Mouse (Mus musculus): ENCODE measurements around the gene Mcf2l.

The Mcf2l gene

GRCm38 (mm10) chr8:12874194-12874791 is 687 bp downstream of the Mcf2l start:
- no peak for DNase-seq (ENCODE audit: low read depth, low spot score)

- DNase-seq (ENCODE audit: low read depth, low spot score) = no peak
Observed at GRCm38 (mm10) chr8:12874971-12875370, 1.4 kb downstream of the Mcf2l start.

- no peak for DNase-seq (ENCODE audit: low read depth, low spot score)
Observed at GRCm38 (mm10) chr8:12877126-12877525, 3.5 kb downstream of the Mcf2l start.

GRCm38 (mm10) chr8:12880163-12880562 is 6.6 kb downstream of the Mcf2l start:
- DNase-seq (ENCODE audit: low read depth, low spot score) = no peak

GRCm38 (mm10) chr8:12883051-12884004 is 9.7 kb downstream of the Mcf2l start:
- DNase-seq (ENCODE audit: low read depth, low spot score) = no peak

GRCm38 (mm10) chr8:12887772-12888435 is 14.3 kb downstream of the Mcf2l start:
- DNase-seq (ENCODE audit: low read depth, low spot score) = no peak

GRCm38 (mm10) chr8:12889046-12889598 is 15.5 kb downstream of the Mcf2l start:
- no peak for DNase-seq (ENCODE audit: low read depth, low spot score)

GRCm38 (mm10) chr8:12892882-12893446 is 19.4 kb downstream of the Mcf2l start:
- DNase-seq (ENCODE audit: low read depth, low spot score) = no peak

GRCm38 (mm10) chr8:12893797-12894578 is 20.4 kb downstream of the Mcf2l start:
- no peak for DNase-seq (ENCODE audit: low read depth, low spot score)

GRCm38 (mm10) chr8:12894783-12895534 is 21.4 kb downstream of the Mcf2l start:
- DNase-seq (ENCODE audit: low read depth, low spot score) = no peak

- peak; percentile 64 for DNase-seq (ENCODE audit: low read depth, low spot score)
Observed at GRCm38 (mm10) chr8:12895535-12896150, 22.0 kb downstream of the Mcf2l start.

- DNase-seq (ENCODE audit: low read depth, low spot score) = peak; percentile 73
Observed at GRCm38 (mm10) chr8:12896494-12897373, 23.1 kb downstream of the Mcf2l start.

- no peak for DNase-seq (ENCODE audit: low read depth, low spot score)
Observed at GRCm38 (mm10) chr8:12897815-12898214, 24.2 kb downstream of the Mcf2l start.

GRCm38 (mm10) chr8:12903790-12904415 is 30.3 kb downstream of the Mcf2l start:
- DNase-seq (ENCODE audit: low read depth, low spot score) = peak; percentile 24

GRCm38 (mm10) chr8:12905122-12905521 is 31.5 kb downstream of the Mcf2l start:
- no peak for DNase-seq (ENCODE audit: low read depth, low spot score)

GRCm38 (mm10) chr8:12905599-12906321 is 32.2 kb downstream of the Mcf2l start:
- no peak for DNase-seq (ENCODE audit: low read depth, low spot score)

GRCm38 (mm10) chr8:12906597-12906996 is 33.0 kb downstream of the Mcf2l start:
- DNase-seq (ENCODE audit: low read depth, low spot score) = no peak

GRCm38 (mm10) chr8:12907730-12908129 is 34.1 kb downstream of the Mcf2l start:
- no peak for DNase-seq (ENCODE audit: low read depth, low spot score)

Measured in R1 (cell line).